Mouse (Mus musculus) megakaryocyte, adult 5-6 weeks (primary cell): ENCODE measurements around the gene Arl2bp. TPM values are rescaled to one million over a fixed set of nuclear protein-coding genes. Genes with fewer than 3 reads are reported as not detected.

Source experiments
- ATAC-seq: 2 replicates; pipeline ENCODE4 v1.8.0; 2016; ENCODE audit warnings: mild to moderate bottlenecking, inconsistent platforms; ENCODE audit not compliant: poor library complexity, severe bottlenecking
- total RNA-seq, 2 experiments: library from RNA; stranded (forward) in 1 of 2; stranded (reverse) in 1 of 2; fragments of 153-499, 151-499 nt in 1 of 2; fragments of 221-1000, 200-1000 nt in 1 of 2; gene quantifications; 2 replicates each; pipeline versions ENCODE4 v1.2.3 to v1.2.4; 2015 to 2017

The Arl2bp gene
- total RNA-seq, 2 experiments from 2014 or later, result 33.7 to 111 TPM

GRCm38 (mm10) chr8:94695341-94695993, 29.1 kb downstream of the Arl2bp start:
- ATAC-seq, result peak; percentile 36

GRCm38 (mm10) chr8:94695994-94696384, 29.6 kb downstream of the Arl2bp start, which contains the start of gene Pllp:
Pllp (minus strand) TSS chr8:94696278.
- peak; percentile 79 for ATAC-seq

GRCm38 (mm10) chr8:94696566-94696965, 30.2 kb downstream of the Arl2bp start:
- ATAC-seq, result no peak

- ATAC-seq, result no peak
Measured at GRCm38 (mm10) chr8:94697956-94698355, 31.6 kb downstream of the Arl2bp start.

GRCm38 (mm10) chr8:94699366-94699765, 33.0 kb downstream of the Arl2bp start:
- ATAC-seq, result no peak

- ATAC-seq, result no peak
Measured at GRCm38 (mm10) chr8:94700421-94700935, 34.1 kb downstream of the Arl2bp start.

- no peak for ATAC-seq
Measured at GRCm38 (mm10) chr8:94702156-94702555, 35.8 kb downstream of the Arl2bp start.

GRCm38 (mm10) chr8:94702844-94703813, 36.7 kb downstream of the Arl2bp start:
- peak; percentile 68 for ATAC-seq

GRCm38 (mm10) chr8:94703972-94704668, 37.7 kb downstream of the Arl2bp start:
- peak; percentile 82 for ATAC-seq

GRCm38 (mm10) chr8:94704669-94704984, 38.2 kb downstream of the Arl2bp start:
- ATAC-seq, result no peak

- no peak for ATAC-seq
Measured at GRCm38 (mm10) chr8:94705581-94706245, 39.3 kb downstream of the Arl2bp start.

GRCm38 (mm10) chr8:94706732-94707395, 40.5 kb downstream of the Arl2bp start:
- ATAC-seq, result no peak

- ATAC-seq, result no peak
Measured at GRCm38 (mm10) chr8:94710336-94710735, 43.9 kb downstream of the Arl2bp start.

- ATAC-seq, result peak; percentile 87
Measured at GRCm38 (mm10) chr8:94711160-94711718, 44.8 kb downstream of the Arl2bp start.

GRCm38 (mm10) chr8:94714556-94714955, 48.2 kb downstream of the Arl2bp start:
- no peak for ATAC-seq

GRCm38 (mm10) chr8:94715871-94716270, 49.5 kb downstream of the Arl2bp start:
- no peak for ATAC-seq

- ATAC-seq, result no peak
Measured at GRCm38 (mm10) chr8:94716841-94717240, 50.4 kb downstream of the Arl2bp start.
